Mouse (Mus musculus): Measurements from ENCODE around the gene Themis2. TPM values are rescaled to one million over a fixed set of nuclear protein-coding genes. Genes with fewer than 3 reads are reported as not detected.
"Not testable (repeated sequence)": the region's sequence is repeated elsewhere in the genome, so short reads cannot be mapped to it uniquely, and the experiment has no call there.

The Themis2 gene
- polyA plus RNA-seq, 1 experiment from 2014 or later, result 0.28 TPM

DNA sequence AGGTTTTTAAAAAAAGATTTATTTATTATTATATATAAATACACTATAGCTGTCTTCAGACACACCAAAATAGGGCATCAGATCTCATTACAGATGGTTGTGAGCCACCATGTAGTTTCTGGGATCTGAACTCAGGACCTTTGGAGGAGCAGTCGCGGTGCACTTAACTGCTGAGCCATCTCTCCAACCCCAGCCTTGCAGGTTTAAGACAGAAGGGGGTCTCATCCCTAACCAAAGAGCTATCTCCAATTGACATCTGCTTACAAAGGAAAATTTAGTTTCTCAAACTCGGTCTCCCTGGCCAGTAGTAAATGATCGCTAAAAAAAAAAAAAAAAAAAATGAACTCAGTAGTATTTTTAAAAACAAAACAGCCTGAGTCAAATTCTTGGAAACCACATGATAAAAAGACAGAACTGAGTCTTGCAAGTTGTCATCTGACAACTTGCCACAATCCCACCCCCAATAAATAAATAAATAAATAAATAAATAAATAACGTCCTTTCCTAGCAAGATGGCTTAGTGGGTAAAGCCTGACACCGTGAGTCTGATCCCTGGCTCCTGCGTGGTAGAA is 10.5 kb upstream of the Themis2 start:
- ATAC-seq (replicated peaks), result no peak
- WGBS, result 90% methylated on average over 7 of the region's 7 CpGs
- no peak overlapping the region for H3K4me2 ChIP-seq (replicated peaks)

DNA sequence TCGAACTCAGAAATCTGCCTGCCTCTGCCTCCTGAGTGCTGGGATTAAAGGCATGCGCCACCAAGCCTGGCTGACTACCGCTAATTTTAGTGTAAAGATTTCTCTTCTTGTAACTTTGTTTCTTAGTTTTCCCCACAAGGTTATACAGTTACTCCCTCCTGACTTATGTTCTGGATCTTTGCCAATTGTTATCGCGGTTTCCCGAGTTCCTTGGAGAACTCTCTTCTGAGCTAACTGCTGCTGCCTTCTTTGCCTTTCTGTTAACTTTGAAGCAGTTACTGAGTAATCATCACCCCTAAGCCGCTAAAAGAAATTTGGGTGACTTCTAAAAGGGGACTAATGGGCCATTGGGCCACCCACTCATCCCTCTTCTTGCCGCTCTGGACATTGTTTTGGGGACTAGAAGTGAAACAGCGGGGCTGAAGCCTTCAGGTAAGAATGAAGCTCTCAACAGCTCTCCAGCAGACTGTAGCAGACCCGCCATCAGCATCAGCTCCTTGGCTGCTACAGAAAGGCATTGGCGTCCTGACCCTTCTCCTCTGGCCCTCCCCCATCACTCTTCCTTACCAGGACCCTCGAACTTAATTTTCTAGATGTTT is 9.5 kb upstream of the Themis2 start:
- no peak for ATAC-seq (replicated peaks)
- Histone ChIP-seq H3K9ac (replicated peaks) (no peak overlapping the region), H3K4me2 (replicated peaks) (no peak overlapping the region), H3K4me1 (no peaks in the 10 kb centered on the region), H3K4me3 (no peak overlapping the region), H3K27ac (replicated peaks) (no peak overlapping the region), H3K36me3 (no peaks in the 10 kb centered on the region), H3K9me3 (no peaks in the 10 kb centered on the region), H3K27me3 (no peaks in the 10 kb centered on the region)
- WGBS, result 89% methylated on average over 12 of the region's 12 CpGs

More for the DNA sequence above, 10.5 kb upstream of the Themis2 start:
- no peak overlapping the region for H3K9ac ChIP-seq (replicated peaks)
- no peak overlapping the region for H3K27ac ChIP-seq (replicated peaks)
- H3K27me3 ChIP-seq, result no peaks in the 10 kb centered on the region
- no peaks in the 10 kb centered on the region for H3K36me3 ChIP-seq
- no peak overlapping the region for H3K4me3 ChIP-seq
- no peaks in the 10 kb centered on the region for H3K9me3 ChIP-seq
- no peaks in the 10 kb centered on the region for H3K4me1 ChIP-seq

DNA sequence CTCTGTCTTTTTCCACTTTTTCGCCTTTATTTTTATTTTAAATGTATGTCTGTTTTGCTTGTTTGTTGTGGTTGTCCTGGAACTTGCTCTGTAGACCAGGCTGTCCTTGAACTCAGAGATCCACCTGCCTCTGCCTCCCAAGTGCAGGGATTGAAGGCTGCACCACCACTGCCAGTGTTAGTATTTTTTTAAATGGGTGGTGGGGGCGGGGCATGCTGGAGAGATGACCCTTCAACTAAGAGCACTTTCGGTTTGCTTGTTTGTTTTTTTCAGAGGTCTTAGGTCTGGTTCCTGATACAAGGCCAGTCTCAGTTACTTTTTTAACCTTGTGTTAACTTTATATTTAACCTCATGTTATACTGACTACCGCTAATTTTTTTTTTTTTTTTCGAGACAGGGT is 9.0 kb upstream of the Themis2 start:
- Histone ChIP-seq H3K27me3 (no peaks in the 10 kb centered on the region), H3K9ac (replicated peaks) (no peak overlapping the region), H3K27ac (replicated peaks) (no peak overlapping the region), H3K4me2 (replicated peaks) (no peak overlapping the region), H3K36me3 (no peaks in the 10 kb centered on the region), H3K9me3 (no peaks in the 10 kb centered on the region), H3K4me3 (no peak overlapping the region), H3K4me1 (no peaks in the 10 kb centered on the region)
- WGBS, result 87% methylated on average over 5 of the region's 5 CpGs
- no peak for ATAC-seq (replicated peaks)

DNA sequence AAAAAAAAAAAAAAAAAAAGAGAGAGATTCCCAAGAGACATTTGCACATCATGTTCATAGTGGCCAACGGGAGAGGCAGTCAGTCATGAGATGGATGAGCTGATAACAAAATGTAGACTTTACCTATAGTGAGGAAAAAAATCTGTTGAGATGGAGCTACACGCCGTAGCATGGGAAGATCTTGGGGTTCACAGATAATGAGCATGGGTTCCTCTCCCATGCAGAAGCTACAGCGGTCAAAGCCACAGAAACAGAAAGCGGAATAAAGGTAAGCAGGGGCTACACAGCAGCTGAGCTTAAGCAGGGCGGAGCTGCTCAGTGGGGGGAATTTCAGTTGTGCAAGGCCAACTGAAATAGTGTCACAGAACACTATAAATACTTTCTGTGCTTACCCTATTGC is 8.1 kb upstream of the Themis2 start:
- no peak overlapping the region for H3K27ac ChIP-seq (replicated peaks)
- no peaks in the 10 kb centered on the region for H3K9me3 ChIP-seq
- H3K4me3 ChIP-seq, result no peak overlapping the region
- no peaks in the 10 kb centered on the region for H3K4me1 ChIP-seq
- H3K4me2 ChIP-seq (replicated peaks), result no peak overlapping the region
- ATAC-seq (replicated peaks), result no peak
- H3K9ac ChIP-seq (replicated peaks), result no peak overlapping the region
- no peaks in the 10 kb centered on the region for H3K27me3 ChIP-seq
- 93% methylated on average over 6 of the region's 6 CpGs for WGBS
- no peaks in the 10 kb centered on the region for H3K36me3 ChIP-seq

DNA sequence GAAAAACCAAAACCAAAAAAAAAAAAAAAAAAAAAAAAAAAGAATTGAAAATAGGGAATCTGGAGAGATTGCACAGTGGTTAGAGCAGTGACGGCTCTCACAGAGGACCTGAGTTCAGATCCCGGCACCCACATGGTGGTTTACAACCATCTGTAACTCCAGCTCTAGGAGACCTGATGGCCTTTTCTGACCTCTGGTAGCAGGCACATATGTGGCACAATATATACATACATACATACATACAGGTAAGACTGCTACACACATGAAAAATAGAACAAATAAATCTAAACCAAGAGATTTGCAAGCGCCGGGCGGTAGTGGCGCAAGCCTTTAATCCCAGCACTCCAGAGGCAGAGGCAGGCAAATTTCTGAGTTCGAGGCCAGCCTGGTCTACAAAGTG is 7.7 kb upstream of the Themis2 start:
- Histone ChIP-seq H3K9me3 (no peaks in the 10 kb centered on the region), H3K4me3 (no peak overlapping the region), H3K4me2 (replicated peaks) (no peak overlapping the region), H3K36me3 (no peaks in the 10 kb centered on the region), H3K4me1 (no peaks in the 10 kb centered on the region), H3K27me3 (no peaks in the 10 kb centered on the region), H3K9ac (replicated peaks) (no peak overlapping the region), H3K27ac (replicated peaks) (no peak overlapping the region)
- ATAC-seq (replicated peaks), result no peak
- WGBS, result 97% methylated on average over 7 of the region's 7 CpGs

DNA sequence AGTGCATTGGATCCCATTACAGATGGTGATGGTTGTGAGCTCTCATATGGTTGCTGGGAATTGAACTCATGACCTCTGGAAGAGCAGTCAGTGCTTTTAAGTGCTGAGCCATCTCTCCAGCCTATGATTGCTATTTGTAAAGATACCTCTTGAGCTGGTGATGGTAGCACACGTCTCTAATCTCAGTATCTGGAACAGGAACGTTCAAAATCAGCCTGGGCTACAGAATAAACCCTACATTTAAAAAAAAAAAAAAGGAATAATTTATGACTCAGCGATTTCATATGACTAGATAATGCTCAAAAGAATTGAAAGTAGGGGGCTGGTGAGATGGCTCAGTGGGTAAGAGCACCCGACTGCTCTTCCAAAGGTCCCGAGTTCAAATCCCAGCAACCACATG is 7.0 kb upstream of the Themis2 start:
- no peaks in the 10 kb centered on the region for H3K4me1 ChIP-seq
- H3K4me2 ChIP-seq (replicated peaks), result no peak overlapping the region
- WGBS, result 91% methylated on average over 5 of the region's 5 CpGs
- H3K27ac ChIP-seq (replicated peaks), result no peak overlapping the region
- ATAC-seq (replicated peaks), result no peak
- no peaks in the 10 kb centered on the region for H3K9me3 ChIP-seq
- no peak overlapping the region for H3K4me3 ChIP-seq
- H3K27me3 ChIP-seq, result no peaks in the 10 kb centered on the region
- H3K36me3 ChIP-seq, result no peaks in the 10 kb centered on the region
- no peak overlapping the region for H3K9ac ChIP-seq (replicated peaks)

DNA sequence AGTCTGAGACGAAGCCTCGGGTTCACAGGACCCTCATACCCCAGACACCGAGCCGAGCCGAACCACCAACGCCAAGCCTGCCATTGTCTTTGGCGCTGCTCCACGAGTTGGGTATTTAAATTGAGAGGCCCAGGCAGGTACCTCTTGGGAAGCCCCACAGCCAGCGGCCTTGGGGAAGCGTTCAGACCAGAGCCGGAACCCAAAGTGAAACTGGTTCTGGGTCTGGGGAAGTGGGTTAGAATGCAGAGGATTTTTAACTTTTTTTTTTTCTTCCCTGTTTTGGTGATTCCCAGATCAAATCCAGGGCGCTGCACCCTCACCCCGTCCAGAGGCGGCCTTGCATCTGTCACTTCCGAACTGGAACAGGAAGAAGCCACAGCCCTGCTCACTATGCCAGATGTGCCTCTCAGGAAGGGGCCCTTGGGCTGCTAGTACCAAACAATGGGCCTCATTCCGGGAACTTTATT is 6.0 kb upstream of the Themis2 start:
- no peaks in the 10 kb centered on the region for H3K36me3 ChIP-seq
- 70% methylated on average over 16 of the region's 16 CpGs for WGBS
- no peaks in the 10 kb centered on the region for H3K9me3 ChIP-seq
- H3K4me1 ChIP-seq, result no peaks in the 10 kb centered on the region
- no peaks in the 10 kb centered on the region for H3K27me3 ChIP-seq
- H3K4me3 ChIP-seq, result no peak overlapping the region
- no peak overlapping the region for H3K27ac ChIP-seq (replicated peaks)
- no peak overlapping the region for H3K9ac ChIP-seq (replicated peaks)
- no peak overlapping the region for H3K4me2 ChIP-seq (replicated peaks)
- no peak for ATAC-seq (replicated peaks)

DNA sequence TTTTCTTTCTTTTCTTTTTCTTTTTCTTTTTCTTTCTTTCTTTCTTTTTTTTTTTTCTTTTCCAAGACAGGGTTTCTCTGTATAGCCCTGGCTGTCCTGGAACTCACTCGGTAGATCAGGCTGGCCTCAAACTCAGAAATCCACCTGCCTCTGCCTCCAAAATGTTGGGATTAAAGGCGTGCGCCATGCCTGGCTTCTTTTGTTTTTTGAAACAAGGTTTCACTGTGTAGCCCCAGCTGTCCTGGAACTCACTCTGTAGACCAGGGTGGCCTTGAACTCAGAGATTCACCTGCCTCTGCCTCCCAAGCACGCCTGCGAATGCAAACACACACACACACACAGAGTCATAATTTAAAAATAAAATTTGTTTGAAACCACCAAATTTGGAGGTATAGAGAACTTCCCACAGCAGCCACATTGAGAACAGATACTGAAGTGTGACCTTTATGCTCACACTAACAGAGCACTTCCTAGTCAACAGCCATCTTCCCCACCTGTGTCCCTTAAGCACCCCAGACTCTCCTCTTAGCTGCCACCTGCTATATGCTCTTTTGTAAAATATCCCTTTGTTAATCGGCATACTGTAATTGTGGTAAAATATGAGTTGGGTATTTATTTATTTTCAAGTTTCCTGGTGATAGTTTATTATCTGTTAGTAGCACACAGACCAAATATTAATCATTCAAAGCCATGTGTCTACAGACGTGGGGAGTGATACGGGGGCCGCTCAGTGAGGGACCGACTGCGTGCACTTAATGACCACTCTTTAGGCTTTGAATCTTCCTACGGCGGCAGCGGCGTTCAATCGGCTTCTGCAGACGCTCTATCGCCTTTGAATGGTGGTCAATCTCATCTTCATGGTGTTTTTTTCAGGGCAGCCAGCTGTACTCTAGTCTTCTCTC is 5.2 kb upstream of the Themis2 start:
- H3K27ac ChIP-seq (replicated peaks), result no peak overlapping the region
- 89% methylated on average over 18 of the region's 18 CpGs for WGBS
- H3K36me3 ChIP-seq, result no peaks in the 10 kb centered on the region
- H3K4me2 ChIP-seq (replicated peaks), result no peak overlapping the region
- no peaks in the 10 kb centered on the region for H3K9me3 ChIP-seq
- no peak for ATAC-seq (replicated peaks)
- no peaks in the 10 kb centered on the region for H3K27me3 ChIP-seq
- H3K9ac ChIP-seq (replicated peaks), result no peak overlapping the region
- no peak overlapping the region for H3K4me3 ChIP-seq
- no peaks in the 10 kb centered on the region for H3K4me1 ChIP-seq

DNA sequence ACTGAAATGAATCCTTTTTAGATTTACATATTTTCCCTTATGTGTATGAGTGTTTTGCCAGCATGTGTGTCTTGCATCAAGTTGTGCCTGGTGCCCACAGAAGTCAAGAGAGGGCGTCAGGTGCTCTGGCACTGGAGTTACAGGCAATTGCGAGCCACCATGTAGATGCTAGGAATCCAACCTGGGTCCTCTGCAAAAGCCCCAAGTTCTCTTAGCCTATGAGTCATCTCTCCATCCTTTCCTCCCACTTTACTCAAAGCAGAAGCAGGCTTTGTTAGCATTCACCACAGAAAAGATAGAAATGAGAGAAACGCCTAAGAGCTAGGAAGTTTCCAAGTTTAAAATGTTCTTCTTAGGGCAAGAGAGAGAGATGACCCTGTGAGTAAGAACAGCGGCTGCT is 3.7 kb upstream of the Themis2 start:
- peaks cover 6% of the 10 kb centered on the region for H3K27me3 ChIP-seq
- H3K36me3 ChIP-seq, result no peaks in the 10 kb centered on the region
- no peak overlapping the region for H3K4me2 ChIP-seq (replicated peaks)
- H3K9me3 ChIP-seq, result no peaks in the 10 kb centered on the region
- no peak for ATAC-seq (replicated peaks)
- H3K4me1 ChIP-seq, result 0 out of 2 replicates have a peak, but pooled peaks cover 6% of the 10 kb centered on the region
- WGBS, result 93% methylated on average over 4 of the region's 4 CpGs
- H3K27ac ChIP-seq (replicated peaks), result no peak overlapping the region
- no peak overlapping the region for H3K4me3 ChIP-seq
- no peak overlapping the region for H3K9ac ChIP-seq (replicated peaks)

DNA sequence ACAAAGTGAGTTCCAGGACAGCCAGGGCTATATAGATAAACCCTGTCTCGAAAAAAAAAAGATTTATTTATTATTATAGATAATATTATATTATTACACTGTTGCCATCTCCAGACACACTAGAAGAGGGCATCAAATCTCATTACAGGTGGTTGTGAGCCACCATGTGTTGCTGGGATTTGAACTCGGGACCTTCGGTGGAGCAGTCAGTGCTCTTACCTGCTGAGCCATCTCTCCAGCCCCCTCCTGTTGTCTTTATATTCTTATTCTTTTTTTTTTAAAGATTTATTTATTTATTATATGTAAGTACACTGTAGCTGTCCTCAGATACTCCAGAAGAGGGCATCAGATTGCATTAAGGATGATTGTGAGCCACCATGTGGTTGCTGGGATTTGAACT is 2.5 kb upstream of the Themis2 start:
- WGBS, result 88% methylated on average over 3 of the region's 3 CpGs
- H3K4me1 ChIP-seq; H3K36me3 ChIP-seq; ATAC-seq (replicated peaks); H3K9ac ChIP-seq (replicated peaks); H3K27me3 ChIP-seq; H3K27ac ChIP-seq (replicated peaks); H3K4me2 ChIP-seq (replicated peaks); H3K4me3 ChIP-seq; H3K9me3 ChIP-seq: not testable (repeated sequence)

DNA sequence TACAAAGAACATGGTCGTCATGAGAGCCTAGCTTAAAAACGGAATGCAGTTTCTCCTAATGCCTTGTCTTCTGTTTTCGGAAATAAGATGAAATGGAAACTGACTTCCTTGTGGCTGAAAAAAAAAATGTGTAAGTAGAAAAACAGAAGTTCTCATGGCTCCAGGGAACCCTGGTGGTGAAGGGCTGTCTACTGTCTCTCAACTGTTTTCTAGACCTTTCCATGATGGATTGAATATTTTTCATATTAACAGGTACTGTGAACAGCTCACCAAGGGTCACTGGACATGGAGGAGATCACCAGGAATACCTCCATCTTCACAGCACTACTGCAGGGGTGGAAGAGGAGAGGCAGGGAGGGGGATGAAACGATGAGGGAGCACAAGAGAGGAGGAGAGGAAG is 1.8 kb upstream of the Themis2 start:
- Histone ChIP-seq H3K4me3 (no peak overlapping the region), H3K9ac (replicated peaks) (no peak overlapping the region), H3K4me1 (0 out of 2 replicates have a peak, but pooled peaks cover 6% of the 10 kb centered on the region), H3K36me3 (no peaks in the 10 kb centered on the region), H3K27me3 (peaks cover 9% of the 10 kb centered on the region), H3K4me2 (replicated peaks) (no peak overlapping the region), H3K9me3 (no peaks in the 10 kb centered on the region), H3K27ac (replicated peaks) (no peak overlapping the region)
- 77% methylated on average over 4 of the region's 4 CpGs for WGBS
- no peak for ATAC-seq (replicated peaks)

DNA sequence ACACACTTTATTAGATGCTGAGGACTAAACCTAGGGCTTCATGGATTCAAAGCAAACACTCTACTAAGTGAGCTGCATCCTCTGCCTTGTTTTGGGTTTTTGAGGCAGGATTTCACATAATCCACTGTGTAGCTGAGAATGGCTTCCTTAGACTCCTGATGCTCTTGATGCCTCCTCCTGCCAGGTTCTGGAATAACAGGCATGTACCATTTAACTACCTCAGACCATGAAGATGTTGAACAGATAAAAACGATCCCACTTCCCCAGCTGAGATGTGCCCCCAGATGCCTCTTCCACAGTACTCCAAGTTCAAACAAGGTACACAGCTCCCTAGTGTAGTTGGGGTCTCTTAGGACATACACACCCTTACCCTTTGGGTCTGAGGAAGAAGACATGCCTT is 1.3 kb upstream of the Themis2 start:
- Histone ChIP-seq H3K4me2 (replicated peaks) (no peak overlapping the region), H3K4me3 (no peak overlapping the region), H3K27ac (replicated peaks) (no peak overlapping the region), H3K4me1 (0 out of 2 replicates have a peak, but pooled peaks cover 6% of the 10 kb centered on the region), H3K9ac (replicated peaks) (no peak overlapping the region), H3K9me3 (no peaks in the 10 kb centered on the region), H3K27me3 (peaks cover 9% of the 10 kb centered on the region), H3K36me3 (no peaks in the 10 kb centered on the region)
- WGBS, result 91% methylated on average over 1 of the region's 1 CpGs
- no peak for ATAC-seq (replicated peaks)

Measured in forebrain, embryonic 15.5 days (tissue).